Mouse (Mus musculus): ENCODE results near the gene P2rx6.

P2rx6 gene

DNA sequence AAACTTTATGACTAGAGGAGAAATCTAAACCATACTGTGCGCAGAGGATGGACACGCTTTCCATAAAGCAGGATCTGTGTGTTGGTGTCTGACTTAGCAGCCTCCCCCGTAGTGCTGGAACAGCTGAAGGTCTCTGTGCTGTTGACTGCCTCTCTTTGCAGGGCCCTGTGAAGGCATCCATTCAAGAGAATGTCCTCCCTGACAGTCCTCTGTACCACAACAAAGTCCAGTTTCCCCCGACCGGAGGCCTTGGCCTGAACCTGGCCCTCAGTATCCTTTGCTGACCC is 64.5 kb downstream of the P2rx6 start:
- DNase-seq (ENCODE audit: low read depth, low spot score): no peak
